Mouse (Mus musculus): ENCODE results near the gene Fbxo34.

- TF ChIP-seq GATA1 (IDR thresholded peaks at IDR 0.05; ENCODE audit: borderline replicate concordance, low read length) (no peak), CTCF (IDR thresholded peaks at IDR 0.05; ENCODE audit: low read depth, low read length) (no peak), TAL1 (conservative IDR thresholded peaks at IDR 0.05; ENCODE audit: low read depth, low read length) (no peak), GATA2 (IDR thresholded peaks at IDR 0.05; ENCODE audit: borderline replicate concordance, low read depth, low read length) (no peak)
These were observed 57.8 kb downstream of the Fbxo34 start for GRCm38 (mm10) chr14:47508035-47508434.
